Mouse (Mus musculus) limb, embryonic 11.5 days (tissue): ENCODE data around the gene Msi1. TPM values are rescaled to one million over a fixed set of nuclear protein-coding genes. Genes with fewer than 3 reads are reported as not detected.

Source experiments
- ATAC-seq: fragments of 200-750 bp; cut with Nextera tagmentation; 2 replicates; pipeline ENCODE4 v1.8.0; 2017; ENCODE audit warnings: low read depth; ENCODE audit not compliant: insufficient number of reproducible peaks, low FRiP score, low TSS enrichment
- DNase-seq: peaks from one replicate; pipeline ENCODE4 v3.0.0-alpha.2; 2015; ENCODE audit warnings: low spot score
- H3K27ac ChIP-seq: fragments of 300-500 bp; sonication (generic); replicated peaks from 2 replicates; pipeline ENCODE4 v1.5.1; 2014; ENCODE audit warnings: low read depth, mild to moderate bottlenecking, low read length
- H3K27me3 ChIP-seq: fragments of 300-500 bp; sonication (generic); 2 replicates; pipeline ENCODE4 v1.6.1; 2014; ENCODE audit warnings: mild to moderate bottlenecking, low read length, mixed read lengths; ENCODE audit not compliant: control insufficient read depth, insufficient read depth
- H3K36me3 ChIP-seq: fragments of 300-500 bp; sonication (generic); 2 replicates; pipeline ENCODE4 v1.6.1; 2014; ENCODE audit warnings: mild to moderate bottlenecking, low read length, moderate library complexity, mixed read lengths; ENCODE audit not compliant: control insufficient read depth, insufficient read depth
- H3K4me1 ChIP-seq: fragments of 300-500 bp; sonication (generic); 2 replicates; pipeline ENCODE4 v1.6.1; 2014; ENCODE audit warnings: low read length, mixed read lengths; ENCODE audit not compliant: control insufficient read depth, insufficient read depth
- H3K4me2 ChIP-seq: fragments of 300-500 bp; sonication (generic); 2 replicates; pipeline ENCODE4 v1.6.1; 2014; ENCODE audit warnings: low read depth, mild to moderate bottlenecking, moderate library complexity; ENCODE audit not compliant: severe bottlenecking
- H3K4me3 ChIP-seq: fragments of 300-500 bp; sonication (generic); 2 replicates; pipeline ENCODE4 v1.5.1; 2014; ENCODE audit warnings: low read depth, low read length
- H3K9ac ChIP-seq: fragments of 300-500 bp; sonication (generic); 2 replicates; pipeline ENCODE4 v1.6.1; 2014; ENCODE audit warnings: mild to moderate bottlenecking, low read length
- H3K9me3 ChIP-seq: fragments of 300-500 bp; sonication (generic); 2 replicates; pipeline ENCODE4 v1.6.1; 2016; ENCODE audit warnings: low read length; ENCODE audit not compliant: control insufficient read depth
- WGBS: fragments of 180-500 bp; shearing (Covaris S2); extraction: QIAGEN DNeasy Blood & Tissue Kit; methylation state at CpG from one replicate; pipeline ENCODE4 v1.1.7; 2014; 5-methylcytosine and 5-hydroxymethylcytosine counted together
- polyA plus RNA-seq: library from polyadenylated mRNA; unstranded; fragments of >200 nt; fragmentation: Nextera tagmentation; extraction: Ambion mirVana; gene quantifications from 2 replicates; pipeline ENCODE4 v1.2.1, GENCODE M21; 2014

Gene Msi1
- polyA plus RNA-seq, 1 experiment from 2014 or later, result 45.9 TPM

GRCm38 (mm10) chr5:115403436-115404140, 25.8 kb upstream of the Msi1 start:
- whole genome bisulfite sequencing, result 25% methylated on average over 17 of the region's 17 CpGs
- H3K9ac ChIP-seq, result peak overlapping the region; percentile 32; the same call in 1 of the 2 replicates
- no peaks in the 10 kb centered on the region for H3K36me3 ChIP-seq
- no peak for DNase-seq
- H3K4me3 ChIP-seq, result peak overlapping the region; percentile 16; the same call in 1 of the 2 replicates
- peaks cover 4% of the 10 kb centered on the region; the same call in 1 of the 2 replicates for H3K4me1 ChIP-seq
- no peak for ATAC-seq
- H3K27me3 ChIP-seq, result no peaks in the 10 kb centered on the region
- no peaks in the 10 kb centered on the region for H3K9me3 ChIP-seq
- H3K27ac ChIP-seq, result no peak overlapping the region
- peak overlapping the region; percentile 54; the same call in 1 of the 2 replicates for H3K4me2 ChIP-seq

- Histone ChIP-seq H3K4me1 (peaks cover 4% of the 10 kb centered on the region; the same call in 1 of the 2 replicates), H3K4me2 (peak overlapping the region; percentile 54), H3K4me3 (peak overlapping the region; percentile 16), H3K9ac (peak overlapping the region; percentile 53), H3K27ac (peak overlapping the region; percentile 74), H3K9me3 (no peaks in the 10 kb centered on the region), H3K27me3 (no peaks in the 10 kb centered on the region), H3K36me3 (no peaks in the 10 kb centered on the region)
- DNase-seq (peak; percentile 70), ATAC-seq (peak; percentile 64)
- WGBS, result under 1% methylated on average over 18 of the region's 18 CpGs
Observed at GRCm38 (mm10) chr5:115404241-115404794, 25.1 kb upstream of the Msi1 start.

GRCm38 (mm10) chr5:115405205-115405604, 24.2 kb upstream of the Msi1 start:
- Histone ChIP-seq H3K9me3 (no peaks in the 10 kb centered on the region), H3K27ac (no peak overlapping the region), H3K4me1 (peaks cover 4% of the 10 kb centered on the region; the same call in 1 of the 2 replicates), H3K36me3 (no peaks in the 10 kb centered on the region), H3K4me2 (no peak overlapping the region), H3K4me3 (no peak overlapping the region), H3K27me3 (no peaks in the 10 kb centered on the region), H3K9ac (no peak overlapping the region)
- ATAC-seq (no peak), DNase-seq (no peak)
- WGBS, result 67% methylated on average over 8 of the region's 8 CpGs

- 25% methylated on average over 9 of the region's 9 CpGs for WGBS
- H3K4me2 ChIP-seq, result no peak overlapping the region; the same call in 1 of the 2 replicates
Observed at GRCm38 (mm10) chr5:115408110-115408509, 21.3 kb upstream of the Msi1 start.

GRCm38 (mm10) chr5:115415111-115416085, 14.0 kb upstream of the Msi1 start:
- no peak for DNase-seq
- Histone ChIP-seq H3K27me3 (no peaks in the 10 kb centered on the region), H3K27ac (no peak overlapping the region), H3K9ac (no peak overlapping the region), H3K4me3 (no peak overlapping the region), H3K4me2 (peak overlapping the region; percentile 20; the same call in 1 of the 2 replicates), H3K36me3 (no peaks in the 10 kb centered on the region), H3K9me3 (no peaks in the 10 kb centered on the region), H3K4me1 (no peaks in the 10 kb centered on the region)
- ATAC-seq, result no peak
- WGBS, result 63% methylated on average over 24 of the region's 24 CpGs

More at GRCm38 (mm10) chr5:115408110-115408509, 21.3 kb upstream of the Msi1 start:
- Histone ChIP-seq H3K27me3 (no peaks in the 10 kb centered on the region), H3K9ac (no peak overlapping the region), H3K27ac (no peak overlapping the region), H3K36me3 (no peaks in the 10 kb centered on the region), H3K4me3 (no peak overlapping the region), H3K4me1 (peaks cover 4% of the 10 kb centered on the region; the same call in 1 of the 2 replicates), H3K9me3 (no peaks in the 10 kb centered on the region)
- DNase-seq (peak; percentile 68), ATAC-seq (no peak)

GRCm38 (mm10) chr5:115428831-115429358, 504 bp upstream of the Msi1 start:
- peak overlapping the region; percentile 77 for H3K27ac ChIP-seq
- peak overlapping the region; percentile 93 for H3K4me2 ChIP-seq
- no peaks in the 10 kb centered on the region for H3K36me3 ChIP-seq
- DNase-seq (peak; percentile 38), ATAC-seq (no peak)
- H3K27me3 ChIP-seq, result peaks cover 2% of the 10 kb centered on the region; the same call in 1 of the 2 replicates
- peak overlapping the region; percentile 97 for H3K4me3 ChIP-seq
- no peaks in the 10 kb centered on the region for H3K9me3 ChIP-seq
- peak overlapping the region; percentile 97 for H3K9ac ChIP-seq
- H3K4me1 ChIP-seq, result peaks cover 34% of the 10 kb centered on the region
- WGBS, result 2% methylated on average over 20 of the region's 20 CpGs

- peak overlapping the region; percentile 97 for H3K4me3 ChIP-seq
- peaks cover 49% of the 10 kb centered on the region for H3K4me1 ChIP-seq
- under 1% methylated on average over 62 of the region's 73 CpGs for WGBS
- peaks cover 2% of the 10 kb centered on the region; the same call in 1 of the 2 replicates for H3K27me3 ChIP-seq
- DNase-seq (peak; percentile 59), ATAC-seq (no peak)
- H3K9me3 ChIP-seq, result no peaks in the 10 kb centered on the region
- no peaks in the 10 kb centered on the region for H3K36me3 ChIP-seq
- H3K9ac ChIP-seq, result peak overlapping the region; percentile 97
- H3K27ac ChIP-seq, result peak overlapping the region; percentile 77
- peak overlapping the region; percentile 93 for H3K4me2 ChIP-seq
Observed at GRCm38 (mm10) chr5:115430187-115430960, 975 bp downstream of the Msi1 start.
